Mouse (Mus musculus) forebrain, embryonic 12.5 days (tissue): ENCODE measurements at regions not wholly inside any gene's neighbourhood (a gene's known extent, or its start where the extent isn't known, plus 50 kb on each side); places are given as distances from the start of the nearest gene placed in this dataset.

ENCODE experiments used
- ATAC-seq: fragments of 200-750 bp; cut with Nextera tagmentation; 2 replicates; pipeline ENCODE4 v1.8.0; 2017; ENCODE audit warnings: moderate TSS enrichment; ENCODE audit not compliant: low FRiP score
- H3K27ac ChIP-seq: fragments of 300-500 bp; sonication (generic); 2 replicates; pipeline ENCODE4 v1.5.1; 2016; ENCODE audit warnings: mild to moderate bottlenecking
- H3K27me3 ChIP-seq: fragments of 300-500 bp; sonication (generic); 2 replicates; pipeline ENCODE4 v1.6.1; 2016; ENCODE audit warnings: mild to moderate bottlenecking
- H3K36me3 ChIP-seq: fragments of 300-500 bp; sonication (generic); replicated peaks from 2 replicates; pipeline ENCODE4 v1.6.1; 2016; ENCODE audit warnings: mild to moderate bottlenecking
- H3K4me1 ChIP-seq: fragments of 300-500 bp; sonication (generic); 2 replicates; pipeline ENCODE4 v1.6.1; 2016
- H3K4me2 ChIP-seq: fragments of 300-500 bp; sonication (generic); 2 replicates; pipeline ENCODE4 v1.6.1; 2016; ENCODE audit warnings: mild to moderate bottlenecking, moderate library complexity
- H3K4me3 ChIP-seq: fragments of 300-500 bp; sonication (generic); replicated peaks from 2 replicates; pipeline ENCODE4 v1.5.1; 2016; ENCODE audit warnings: mild to moderate bottlenecking
- H3K9ac ChIP-seq: fragments of 300-500 bp; sonication (generic); 2 replicates; pipeline ENCODE4 v1.6.1; 2016; ENCODE audit warnings: mild to moderate bottlenecking
- H3K9me3 ChIP-seq: fragments of 300-500 bp; sonication (generic); 2 replicates; pipeline ENCODE4 v1.6.1; 2016
- WGBS: fragments of 180-500 bp; shearing (Covaris S2); methylation state at CpG from one replicate; pipeline ENCODE4 v1.1.7; 2016; 5-methylcytosine and 5-hydroxymethylcytosine counted together

DNA sequence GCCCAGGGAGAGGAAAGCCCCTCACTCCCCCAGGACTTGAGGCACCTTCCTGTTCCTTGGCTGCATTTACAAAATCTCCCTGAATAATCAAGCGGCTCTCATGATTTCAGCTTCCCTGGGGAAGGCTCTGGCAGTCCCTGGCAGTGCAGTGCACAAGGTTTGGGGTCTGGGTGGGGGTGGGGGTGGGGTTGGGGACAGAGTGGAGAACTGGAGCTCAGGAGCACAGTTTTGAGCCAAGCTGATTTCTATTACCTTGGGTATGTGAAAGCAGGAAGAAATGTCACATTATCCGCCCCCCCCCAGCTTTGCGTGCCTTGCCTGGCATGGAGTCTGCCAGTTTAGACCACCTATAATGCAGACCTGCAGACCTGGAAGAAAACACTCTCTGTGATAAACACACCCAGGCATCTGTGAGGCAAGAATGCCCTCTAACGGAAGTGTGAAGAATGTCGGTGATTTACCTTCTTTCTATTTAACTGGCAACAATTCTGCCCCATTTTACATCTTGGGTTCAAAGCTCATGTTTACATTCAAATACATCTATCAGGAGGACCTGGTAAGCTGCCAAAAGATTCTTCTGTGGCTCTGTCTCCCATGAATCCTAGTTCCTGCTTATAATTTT is 93.9 kb upstream of the Far2 start:
- 56% methylated on average over 5 of the region's 5 CpGs for WGBS
- Histone ChIP-seq H3K36me3 (no peaks in the 10 kb centered on the region), H3K9me3 (no peaks in the 10 kb centered on the region), H3K27ac (no peak overlapping the region), H3K27me3 (no peaks in the 10 kb centered on the region), H3K9ac (no peak overlapping the region), H3K4me3 (no peak overlapping the region), H3K4me1 (0 out of 2 replicates have a peak, but pooled peaks cover 2% of the 10 kb centered on the region), H3K4me2 (no peak overlapping the region)
- ATAC-seq, result no peak

DNA sequence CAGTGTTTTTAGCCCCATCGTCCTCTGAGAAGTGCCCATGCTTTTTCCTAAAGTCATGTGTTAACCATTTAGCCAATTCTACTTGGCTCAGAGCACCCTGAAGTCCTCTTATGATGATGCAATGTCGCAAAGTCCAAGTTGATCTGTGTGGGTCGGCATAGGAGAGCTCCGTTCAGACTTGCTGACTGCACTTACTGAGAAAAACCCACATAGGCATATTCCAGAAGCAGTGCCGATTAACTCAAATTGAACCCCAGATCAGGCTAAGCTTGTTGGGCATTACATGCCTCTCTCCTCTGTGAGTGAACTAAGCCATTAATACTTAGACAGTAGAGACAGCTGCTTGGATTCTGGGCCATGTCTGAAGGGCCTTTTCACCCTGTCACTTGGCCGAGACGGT is 93.3 kb upstream of the Far2 start:
- ATAC-seq, result no peak
- Histone ChIP-seq H3K9ac (no peak overlapping the region), H3K4me1 (0 out of 2 replicates have a peak, but pooled peaks cover 2% of the 10 kb centered on the region), H3K27me3 (no peaks in the 10 kb centered on the region), H3K4me3 (no peak overlapping the region), H3K36me3 (no peaks in the 10 kb centered on the region), H3K4me2 (no peak overlapping the region), H3K27ac (no peak overlapping the region), H3K9me3 (no peaks in the 10 kb centered on the region)
- WGBS, result 85% methylated on average over 7 of the region's 7 CpGs

DNA sequence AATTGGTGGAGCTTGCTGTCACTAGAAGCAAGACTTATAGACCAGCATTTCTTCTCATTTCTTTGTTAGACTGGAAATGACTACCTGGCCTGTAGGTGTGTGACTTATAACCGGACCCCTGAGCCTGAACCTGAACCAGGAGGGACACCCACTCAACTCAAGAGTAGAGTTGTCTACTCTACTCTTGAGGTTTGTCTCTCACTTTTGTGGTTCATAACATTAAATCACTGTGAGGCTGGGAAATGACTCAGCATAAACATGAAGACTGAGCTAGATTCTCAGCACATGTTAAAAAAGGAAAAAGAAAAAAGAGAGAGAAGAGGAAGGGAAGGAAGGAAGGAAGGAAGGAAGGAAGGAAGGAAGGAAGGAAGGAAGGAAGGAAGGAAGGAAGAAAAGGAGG is 92.8 kb upstream of the Far2 start:
- 92% methylated on average over 1 of the region's 1 CpGs for WGBS
- Histone ChIP-seq H3K36me3 (no peaks in the 10 kb centered on the region), H3K27ac (no peak overlapping the region), H3K4me2 (no peak overlapping the region), H3K4me1 (0 out of 2 replicates have a peak, but pooled peaks cover 2% of the 10 kb centered on the region), H3K27me3 (no peaks in the 10 kb centered on the region), H3K9ac (no peak overlapping the region), H3K9me3 (no peaks in the 10 kb centered on the region), H3K4me3 (no peak overlapping the region)
- ATAC-seq, result no peak

DNA sequence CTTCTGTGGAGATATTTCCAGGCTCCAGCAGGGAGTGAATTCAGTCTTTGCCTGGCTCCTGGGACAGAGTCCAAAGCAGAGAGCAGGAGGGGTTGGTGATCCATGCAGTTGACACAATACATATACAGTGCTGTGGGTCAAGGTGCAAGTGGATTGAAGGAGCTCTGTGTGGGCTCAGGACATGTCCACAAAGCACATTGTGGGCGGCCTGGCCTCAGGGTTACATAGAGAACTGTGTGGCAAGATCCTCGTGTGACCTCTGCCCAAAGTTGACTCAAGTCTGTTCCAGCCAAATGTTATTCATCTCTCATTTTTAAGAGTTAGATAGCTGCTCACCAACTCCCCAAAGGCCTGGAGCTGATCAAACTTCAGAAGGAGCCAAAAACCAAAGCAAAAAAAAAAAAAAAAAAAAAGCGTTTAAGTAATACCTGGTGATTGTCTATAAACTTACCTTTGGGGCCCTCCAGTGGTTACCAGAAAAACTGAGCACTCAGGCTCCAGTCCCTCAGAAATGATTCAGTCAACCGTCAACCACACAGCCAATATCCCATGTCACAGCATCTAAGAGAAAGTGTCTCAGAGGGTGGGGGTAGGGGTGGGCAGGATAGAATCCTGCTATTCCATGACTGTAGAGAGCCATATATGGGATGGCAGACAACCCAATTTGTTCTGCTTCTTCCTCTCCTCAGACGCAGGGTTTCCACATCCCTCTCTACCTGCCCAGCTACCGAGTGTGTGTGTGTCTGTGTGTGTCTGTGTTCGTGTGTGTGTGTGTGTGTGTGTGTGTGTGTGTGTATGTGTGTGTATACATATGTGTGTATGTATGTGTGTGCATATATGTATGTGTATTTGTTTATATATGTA is 91.9 kb upstream of the Far2 start:
- no peak overlapping the region for H3K4me2 ChIP-seq
- H3K27ac ChIP-seq, result no peak overlapping the region
- H3K4me3 ChIP-seq, result no peak overlapping the region
- 0 out of 2 replicates have a peak, but pooled peaks cover 2% of the 10 kb centered on the region for H3K4me1 ChIP-seq
- 76% methylated on average over 6 of the region's 7 CpGs for WGBS
- no peaks in the 10 kb centered on the region for H3K27me3 ChIP-seq
- no peaks in the 10 kb centered on the region for H3K36me3 ChIP-seq
- H3K9me3 ChIP-seq, result no peaks in the 10 kb centered on the region
- no peak for ATAC-seq
- no peak overlapping the region for H3K9ac ChIP-seq

DNA sequence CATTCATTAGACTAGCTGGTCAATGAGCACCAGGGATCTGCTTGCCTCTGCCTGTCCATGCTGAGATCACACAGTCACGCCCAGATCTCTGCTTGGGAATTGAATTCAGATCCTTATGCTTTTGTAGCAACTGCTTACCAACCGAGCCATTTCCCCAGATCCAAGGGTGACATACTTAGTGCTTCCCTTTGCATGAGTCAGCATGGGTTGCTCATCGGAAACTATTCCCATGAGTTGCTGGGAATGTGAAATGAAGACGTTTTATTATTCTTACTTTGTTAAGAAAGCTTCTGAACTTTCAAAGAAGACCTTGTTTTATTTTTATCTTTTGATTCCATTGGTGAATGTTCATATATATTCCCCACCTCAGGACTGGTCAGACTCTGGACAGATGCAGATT is 82.3 kb upstream of the Far2 start:
- H3K4me2 ChIP-seq, result no peak overlapping the region
- ATAC-seq, result no peak
- H3K4me1 ChIP-seq, result no peaks in the 10 kb centered on the region
- H3K9me3 ChIP-seq, result no peaks in the 10 kb centered on the region
- no peaks in the 10 kb centered on the region for H3K36me3 ChIP-seq
- no peak overlapping the region for H3K9ac ChIP-seq
- no peaks in the 10 kb centered on the region for H3K27me3 ChIP-seq
- H3K4me3 ChIP-seq, result no peak overlapping the region
- 87% methylated on average over 4 of the region's 4 CpGs for WGBS
- no peak overlapping the region for H3K27ac ChIP-seq

DNA sequence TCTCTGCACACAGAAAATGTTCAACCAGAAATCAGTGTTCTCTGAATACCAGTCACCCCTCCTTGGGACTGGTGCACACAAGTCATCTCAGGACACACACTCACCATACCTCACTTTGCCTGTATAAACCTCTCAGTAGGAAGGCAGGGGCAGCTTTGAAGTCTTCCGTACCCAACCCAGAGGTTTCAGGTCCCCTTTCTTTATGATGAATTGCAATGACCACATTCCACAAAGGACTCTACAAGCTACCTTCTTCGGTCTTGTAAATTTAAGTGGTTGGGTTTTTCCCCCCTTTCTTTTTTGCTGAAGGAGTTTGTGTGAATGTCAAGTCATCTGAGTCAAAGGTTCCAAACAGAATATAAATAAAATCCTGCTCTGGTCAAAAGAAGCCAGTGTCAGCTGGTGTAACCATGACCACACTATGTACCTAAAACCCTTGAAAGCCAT is 76.9 kb upstream of the Far2 start:
- no peak for ATAC-seq
- Histone ChIP-seq H3K36me3 (no peaks in the 10 kb centered on the region), H3K27me3 (no peaks in the 10 kb centered on the region), H3K4me3 (no peak overlapping the region), H3K9me3 (no peaks in the 10 kb centered on the region), H3K27ac (no peak overlapping the region), H3K9ac (no peak overlapping the region), H3K4me1 (no peaks in the 10 kb centered on the region), H3K4me2 (no peak overlapping the region)
- 87% methylated on average over 2 of the region's 2 CpGs for WGBS

DNA sequence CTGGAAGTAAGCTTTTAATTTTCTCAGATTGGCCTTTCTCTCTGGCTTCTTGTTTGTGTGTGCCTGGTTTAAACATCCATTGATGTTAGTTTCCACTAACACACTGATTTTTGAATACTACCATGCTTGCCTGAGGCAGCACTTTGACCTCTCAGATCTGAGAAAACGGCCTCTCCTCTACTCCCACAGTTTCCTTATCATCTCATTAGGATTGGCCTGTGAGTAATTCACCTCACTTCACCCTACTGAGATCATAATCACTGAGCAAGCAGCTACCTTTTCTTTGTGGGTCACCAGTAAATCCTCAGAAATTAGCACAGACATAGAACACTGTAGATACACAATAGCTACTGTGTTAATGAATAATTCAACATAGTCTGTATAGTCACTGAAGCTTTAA is 74.5 kb upstream of the Far2 start:
- H3K9me3 ChIP-seq, result no peaks in the 10 kb centered on the region
- no peak overlapping the region for H3K9ac ChIP-seq
- no peaks in the 10 kb centered on the region for H3K4me1 ChIP-seq
- H3K4me2 ChIP-seq, result no peak overlapping the region
- no peak overlapping the region for H3K27ac ChIP-seq
- H3K36me3 ChIP-seq, result no peaks in the 10 kb centered on the region
- WGBS, result 29% methylated on average over 1 of the region's 1 CpGs
- no peak for ATAC-seq
- no peak overlapping the region for H3K4me3 ChIP-seq
- H3K27me3 ChIP-seq, result no peaks in the 10 kb centered on the region

DNA sequence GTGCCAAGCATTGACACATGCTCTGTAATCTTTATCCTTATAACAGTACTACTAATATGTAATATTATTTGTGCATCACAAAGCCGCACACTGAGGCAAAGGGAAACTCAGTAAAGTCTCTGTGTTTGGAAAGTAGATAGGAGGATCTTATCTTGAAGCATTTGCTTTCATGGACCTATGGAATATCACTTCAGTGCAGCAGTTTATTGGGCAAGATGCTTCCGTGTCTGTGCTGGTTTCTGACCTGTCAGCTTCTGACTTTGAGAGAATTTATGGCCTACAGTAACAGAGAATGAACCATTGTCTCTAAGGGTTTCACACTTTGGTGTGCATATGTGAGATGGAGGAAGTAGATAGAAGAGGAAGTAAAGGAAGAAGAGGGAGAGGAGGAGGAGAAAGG is 74.0 kb upstream of the Far2 start:
- Histone ChIP-seq H3K4me1 (no peaks in the 10 kb centered on the region), H3K9me3 (no peaks in the 10 kb centered on the region), H3K27me3 (no peaks in the 10 kb centered on the region), H3K4me2 (no peak overlapping the region), H3K9ac (no peak overlapping the region), H3K27ac (no peak overlapping the region), H3K4me3 (no peak overlapping the region), H3K36me3 (no peaks in the 10 kb centered on the region)
- 85% methylated on average over 2 of the region's 2 CpGs for WGBS
- ATAC-seq, result no peak

DNA sequence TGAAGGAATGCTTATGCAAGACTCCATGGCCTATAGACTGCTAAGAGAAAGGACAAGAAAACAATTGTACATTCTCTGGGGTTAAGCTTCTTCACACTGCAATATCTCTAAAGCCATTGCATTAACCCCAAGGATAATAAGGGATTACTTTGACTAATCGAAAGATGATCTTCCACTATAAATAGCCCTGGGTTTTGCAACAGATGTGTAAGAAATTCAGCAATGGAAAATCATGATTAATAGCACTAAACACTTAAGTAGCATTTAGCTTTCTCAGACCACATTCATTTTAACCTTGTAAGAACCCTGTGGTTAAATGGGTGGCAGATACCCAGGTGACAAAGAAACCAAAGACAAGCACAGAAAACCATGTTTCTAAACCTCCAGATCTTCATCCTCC is 71.1 kb upstream of the Far2 start:
- H3K4me1 ChIP-seq, result no peaks in the 10 kb centered on the region
- 92% methylated on average over 1 of the region's 1 CpGs for WGBS

DNA sequence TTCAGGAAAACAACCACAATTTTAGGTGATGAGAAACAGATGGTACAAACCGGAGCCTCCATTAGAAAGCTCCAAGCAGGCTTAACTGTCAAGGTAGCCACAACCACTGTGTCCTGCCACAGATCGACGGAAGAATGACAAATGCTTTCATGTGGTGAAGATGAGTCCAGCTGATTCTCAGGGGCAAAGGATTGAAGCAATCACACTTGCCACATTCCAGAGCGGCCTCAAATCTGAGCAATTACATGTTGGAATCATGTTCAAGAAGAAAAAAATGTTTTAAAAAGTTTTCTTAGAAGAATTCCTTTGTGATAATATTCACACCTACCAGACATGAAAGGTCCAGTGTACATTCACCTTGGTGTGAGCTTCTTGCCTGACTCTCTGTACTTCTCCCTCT is 57.7 kb upstream of the Far2 start:
- no peak overlapping the region for H3K4me2 ChIP-seq
- ATAC-seq, result no peak
- WGBS, result 79% methylated on average over 4 of the region's 4 CpGs

More for the DNA sequence above, 71.1 kb upstream of the Far2 start:
- no peak for ATAC-seq
- H3K4me3 ChIP-seq, result no peak overlapping the region
- H3K9ac ChIP-seq, result no peak overlapping the region
- no peaks in the 10 kb centered on the region for H3K27me3 ChIP-seq
- no peak overlapping the region for H3K4me2 ChIP-seq
- no peaks in the 10 kb centered on the region for H3K36me3 ChIP-seq
- no peaks in the 10 kb centered on the region for H3K9me3 ChIP-seq
- no peak overlapping the region for H3K27ac ChIP-seq

More for the DNA sequence above, 57.7 kb upstream of the Far2 start:
- Histone ChIP-seq H3K9me3 (no peaks in the 10 kb centered on the region), H3K27ac (no peak overlapping the region), H3K27me3 (no peaks in the 10 kb centered on the region), H3K9ac (no peak overlapping the region), H3K4me3 (no peak overlapping the region), H3K36me3 (no peaks in the 10 kb centered on the region), H3K4me1 (no peaks in the 10 kb centered on the region)
